Mouse (Mus musculus): ENCODE data around the gene Aoc2. TPM values are rescaled to one million over a fixed set of nuclear protein-coding genes. Genes with fewer than 3 reads are reported as not detected.
A peak's percentile ranks its signal among the peaks of the same experiment; 100 is the strongest.

Gene Aoc2
- polyA plus RNA-seq, 1 experiment, result 1.7 TPM

DNA sequence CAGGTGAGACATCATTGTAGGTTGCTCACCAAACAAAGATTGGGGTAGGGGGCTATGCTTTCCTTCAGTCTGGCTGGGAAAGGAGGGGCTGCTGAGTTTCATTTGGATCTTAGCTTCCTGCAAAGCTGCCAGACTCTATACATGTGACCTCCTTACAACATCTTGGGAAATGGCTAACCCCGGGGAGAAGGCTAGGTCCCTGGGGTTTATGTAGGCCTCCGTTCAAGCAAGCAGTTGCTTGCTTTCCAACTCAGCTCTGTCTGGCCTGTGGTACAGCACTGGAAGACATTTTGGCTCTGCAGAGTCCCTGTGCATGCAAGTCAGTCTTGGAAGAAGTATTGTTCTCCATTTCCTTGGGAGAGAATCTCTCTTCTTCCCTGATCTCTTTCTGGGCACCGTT, 7.7 kb downstream of the Aoc2 start:
- H3K4me3 ChIP-seq (ENCODE audit: insufficient read depth, low read length), result no peak overlapping the region
- no peaks in the 10 kb centered on the region; the same call in 1 of the 2 replicates for H3K4me1 ChIP-seq (ENCODE audit: control insufficient read depth, insufficient read depth, low read length)
- no peak overlapping the region for H3K27ac ChIP-seq (ENCODE audit: insufficient read depth, low read length)
- no peak for TF ChIP-seq CTCF (IDR thresholded peaks at IDR 0.05; ENCODE audit: borderline replicate concordance, insufficient read depth, low read length)
- TF ChIP-seq POLR2A (IDR thresholded peaks at IDR 0.05; ENCODE audit: low read depth, low read length), result no peak

DNA sequence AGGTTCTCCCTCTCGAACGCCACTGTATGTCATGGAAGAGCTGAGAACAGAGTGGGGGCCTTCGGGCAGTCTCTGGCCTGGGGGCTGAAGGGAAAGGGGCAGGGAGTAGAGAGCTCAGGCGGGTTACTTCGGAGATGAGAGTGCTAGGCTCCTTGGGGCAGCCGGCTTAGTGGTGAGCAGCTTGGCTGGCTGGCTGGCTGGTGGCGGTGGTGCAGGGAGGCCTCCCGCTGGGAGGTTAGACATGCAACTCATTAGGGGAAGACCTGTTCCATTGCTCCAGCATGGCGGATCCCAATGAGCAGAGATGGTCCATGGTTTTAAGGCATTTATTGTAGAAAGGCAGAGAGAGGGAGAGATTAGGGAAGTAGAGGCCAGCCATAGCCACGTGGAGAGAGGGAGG, 9.2 kb downstream of the Aoc2 start:
- TF ChIP-seq POLR2A (IDR thresholded peaks at IDR 0.05; ENCODE audit: low read depth, low read length), result no peak
- TF ChIP-seq CTCF (IDR thresholded peaks at IDR 0.05; ENCODE audit: borderline replicate concordance, insufficient read depth, low read length), result no peak
- peaks cover 3% of the 10 kb centered on the region; the same call in 1 of the 2 replicates for H3K4me1 ChIP-seq (ENCODE audit: control insufficient read depth, insufficient read depth, low read length)
- H3K27ac ChIP-seq (ENCODE audit: insufficient read depth, low read length), result no peak overlapping the region
- H3K4me3 ChIP-seq (ENCODE audit: insufficient read depth, low read length), result no peak overlapping the region

- no peak overlapping the region for H3K4me3 ChIP-seq (ENCODE audit: insufficient read depth, low read length)
- TF ChIP-seq CTCF (IDR thresholded peaks at IDR 0.05; ENCODE audit: borderline replicate concordance, insufficient read depth, low read length), result no peak
- no peak for TF ChIP-seq POLR2A (IDR thresholded peaks at IDR 0.05; ENCODE audit: low read depth, low read length)
- no peak overlapping the region for H3K27ac ChIP-seq (ENCODE audit: insufficient read depth, low read length)
- H3K4me1 ChIP-seq (ENCODE audit: control insufficient read depth, insufficient read depth, low read length), result peaks cover 3% of the 10 kb centered on the region; the same call in 1 of the 2 replicates
Observed at GRCm38 (mm10) chr11:101334516-101334915, 9.7 kb downstream of the Aoc2 start.

DNA sequence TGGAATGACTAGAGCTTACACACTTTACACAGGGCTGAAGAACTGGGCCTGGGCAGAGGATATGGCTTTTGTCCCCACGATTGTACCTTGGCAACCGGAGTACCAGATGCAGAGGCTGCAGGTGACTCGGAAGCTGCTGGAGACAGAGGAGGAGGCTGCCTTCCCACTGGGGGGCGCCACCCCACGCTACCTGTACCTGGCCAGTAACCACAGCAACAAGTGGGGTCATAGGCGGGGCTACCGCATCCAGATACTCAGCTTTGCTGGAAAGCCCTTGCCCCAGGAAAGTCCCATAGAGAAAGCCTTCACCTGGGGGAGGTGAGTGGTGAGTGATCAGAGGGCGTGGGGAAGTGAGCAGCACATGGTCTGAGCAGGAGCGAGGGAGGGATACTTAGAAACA, 10.8 kb downstream of the Aoc2 start:
- TF ChIP-seq CTCF (IDR thresholded peaks at IDR 0.05; ENCODE audit: borderline replicate concordance, insufficient read depth, low read length) (no peak), POLR2A (IDR thresholded peaks at IDR 0.05; ENCODE audit: low read depth, low read length) (no peak)
- Histone ChIP-seq H3K27ac (ENCODE audit: insufficient read depth, low read length) (no peak overlapping the region), H3K4me1 (ENCODE audit: control insufficient read depth, insufficient read depth, low read length) (0 out of 2 replicates have a peak, but pooled peaks cover 3% of the 10 kb centered on the region)

DNA sequence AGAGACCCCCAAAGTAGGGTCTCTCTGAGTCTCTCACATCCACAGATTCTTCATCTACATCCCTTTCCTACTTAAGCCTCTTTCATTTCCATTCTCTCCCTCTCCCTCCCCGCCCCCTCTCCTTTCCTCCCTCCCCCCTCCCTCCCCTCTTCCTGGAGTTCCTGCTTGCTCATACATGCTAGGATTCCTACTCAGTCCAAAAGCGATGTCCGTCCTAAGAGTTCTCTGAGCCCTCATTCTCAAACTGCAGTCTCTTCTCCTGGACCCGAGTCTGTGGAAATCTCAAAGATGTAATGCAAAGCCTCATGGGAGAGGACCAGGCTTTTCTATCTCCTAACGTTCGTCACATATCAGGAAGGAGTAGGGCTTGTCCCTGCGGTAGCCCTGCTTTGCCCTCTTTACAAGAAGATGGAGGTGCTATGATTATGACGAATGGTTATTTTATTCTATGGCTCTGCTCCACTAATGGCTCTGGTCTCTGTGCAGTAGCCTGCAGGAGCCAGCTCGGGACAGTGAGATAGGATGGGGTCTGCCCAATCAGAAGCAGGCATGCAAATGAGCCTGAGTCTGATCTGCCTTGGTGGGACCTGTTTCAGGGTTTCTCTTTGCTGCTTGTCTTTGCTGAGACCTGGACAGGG, 13.4 kb downstream of the Aoc2 start:
- H3K4me3 ChIP-seq (ENCODE audit: insufficient read depth, low read length), result 0 out of 2 replicates have a peak overlapping the region, but pooled peaks have one; percentile 4
- peak overlapping the region; percentile 50; the same call in 1 of the 2 replicates for H3K27ac ChIP-seq (ENCODE audit: insufficient read depth, low read length)
- H3K4me1 ChIP-seq (ENCODE audit: control insufficient read depth, insufficient read depth, low read length), result 0 out of 2 replicates have a peak, but pooled peaks cover 3% of the 10 kb centered on the region
- TF ChIP-seq POLR2A (IDR thresholded peaks at IDR 0.05; ENCODE audit: low read depth, low read length) (no peak), CTCF (IDR thresholded peaks at IDR 0.05; ENCODE audit: borderline replicate concordance, insufficient read depth, low read length) (no peak)

More for the DNA sequence above, 10.8 kb downstream of the Aoc2 start:
- no peak overlapping the region for H3K4me3 ChIP-seq (ENCODE audit: insufficient read depth, low read length)

GRCm38 (mm10) chr11:101347083-101347775, 22.4 kb downstream of the Aoc2 start:
- TF ChIP-seq POLR2A (IDR thresholded peaks at IDR 0.05; ENCODE audit: low read depth, low read length) (no peak), CTCF (IDR thresholded peaks at IDR 0.05; ENCODE audit: borderline replicate concordance, insufficient read depth, low read length) (no peak)
- H3K4me3 ChIP-seq (ENCODE audit: insufficient read depth, low read length), result no peak overlapping the region
- no peak overlapping the region for H3K27ac ChIP-seq (ENCODE audit: insufficient read depth, low read length)
- no peaks in the 10 kb centered on the region for H3K4me1 ChIP-seq (ENCODE audit: control insufficient read depth, insufficient read depth, low read length)

GRCm38 (mm10) chr11:101348774-101349173, 23.9 kb downstream of the Aoc2 start:
- no peak overlapping the region for H3K27ac ChIP-seq (ENCODE audit: insufficient read depth, low read length)
- TF ChIP-seq POLR2A (IDR thresholded peaks at IDR 0.05; ENCODE audit: low read depth, low read length), result no peak
- TF ChIP-seq CTCF (IDR thresholded peaks at IDR 0.05; ENCODE audit: borderline replicate concordance, insufficient read depth, low read length), result no peak
- no peak overlapping the region for H3K4me3 ChIP-seq (ENCODE audit: insufficient read depth, low read length)
- H3K4me1 ChIP-seq (ENCODE audit: control insufficient read depth, insufficient read depth, low read length), result no peaks in the 10 kb centered on the region

DNA sequence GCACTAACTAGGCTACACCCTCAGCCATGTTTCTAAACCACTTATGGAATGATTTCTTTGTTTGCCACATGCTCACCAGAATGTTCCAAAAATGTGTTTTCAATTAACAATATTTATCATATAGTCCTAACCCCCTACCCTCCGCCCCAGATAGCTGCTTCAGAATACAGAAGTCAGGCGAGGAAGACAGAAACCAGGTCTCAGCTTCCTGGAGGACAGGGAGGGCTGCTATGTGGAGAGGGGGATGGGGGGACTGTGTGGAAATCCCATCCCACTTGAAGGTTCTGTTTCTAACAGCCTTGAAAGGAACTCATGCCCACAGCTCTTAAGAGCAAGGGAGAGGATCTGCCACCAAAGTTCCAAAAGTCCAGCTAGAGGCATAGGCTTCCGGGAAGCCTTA, 24.4 kb downstream of the Aoc2 start:
- Histone ChIP-seq H3K4me3 (ENCODE audit: insufficient read depth, low read length) (no peak overlapping the region), H3K27ac (ENCODE audit: insufficient read depth, low read length) (no peak overlapping the region), H3K4me1 (ENCODE audit: control insufficient read depth, insufficient read depth, low read length) (no peaks in the 10 kb centered on the region)
- TF ChIP-seq CTCF (IDR thresholded peaks at IDR 0.05; ENCODE audit: borderline replicate concordance, insufficient read depth, low read length) (no peak), POLR2A (IDR thresholded peaks at IDR 0.05; ENCODE audit: low read depth, low read length) (no peak)

GRCm38 (mm10) chr11:101351100-101351720, 26.3 kb downstream of the Aoc2 start:
- TF ChIP-seq CTCF (IDR thresholded peaks at IDR 0.05; ENCODE audit: borderline replicate concordance, insufficient read depth, low read length) (no peak), POLR2A (IDR thresholded peaks at IDR 0.05; ENCODE audit: low read depth, low read length) (no peak)
- H3K4me1 ChIP-seq (ENCODE audit: control insufficient read depth, insufficient read depth, low read length), result no peaks in the 10 kb centered on the region
- H3K4me3 ChIP-seq (ENCODE audit: insufficient read depth, low read length), result no peak overlapping the region
- H3K27ac ChIP-seq (ENCODE audit: insufficient read depth, low read length), result no peak overlapping the region

GRCm38 (mm10) chr11:101351721-101352111, 26.9 kb downstream of the Aoc2 start:
- H3K27ac ChIP-seq (ENCODE audit: insufficient read depth, low read length), result no peak overlapping the region
- TF ChIP-seq CTCF (IDR thresholded peaks at IDR 0.05; ENCODE audit: borderline replicate concordance, insufficient read depth, low read length) (no peak), POLR2A (IDR thresholded peaks at IDR 0.05; ENCODE audit: low read depth, low read length) (no peak)
- H3K4me1 ChIP-seq (ENCODE audit: control insufficient read depth, insufficient read depth, low read length), result no peaks in the 10 kb centered on the region
- no peak overlapping the region for H3K4me3 ChIP-seq (ENCODE audit: insufficient read depth, low read length)

Measured in embryonic fibroblast, embryonic 13.5 days (primary cell).